Mouse (Mus musculus): ENCODE results near the gene Eif3g.
A peak's percentile ranks its signal among the peaks of the same experiment; 100 is the strongest.

The Eif3g gene

DNA sequence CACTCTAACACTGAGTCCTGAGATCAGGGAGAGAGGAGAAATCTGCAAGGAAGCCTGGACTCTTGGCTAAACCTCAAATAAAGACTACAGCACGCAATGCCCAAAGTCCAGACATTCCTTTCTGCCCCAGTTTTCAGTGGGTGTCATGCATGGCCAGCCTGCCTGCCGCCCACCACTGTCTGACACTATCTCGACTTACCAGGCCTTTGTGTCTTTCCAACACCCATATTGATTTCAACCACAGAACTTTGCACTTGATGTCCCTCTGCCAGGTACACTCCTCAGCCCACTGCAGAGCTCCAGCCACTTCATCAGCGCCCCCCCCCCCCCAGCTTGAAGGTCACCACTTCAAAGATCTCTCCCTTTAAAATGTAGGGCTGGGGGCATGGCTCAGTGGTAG lies 36.2 kb downstream of the Eif3g start:
- no peak for DNase-seq (ENCODE audit: low read depth, low spot score)

DNA sequence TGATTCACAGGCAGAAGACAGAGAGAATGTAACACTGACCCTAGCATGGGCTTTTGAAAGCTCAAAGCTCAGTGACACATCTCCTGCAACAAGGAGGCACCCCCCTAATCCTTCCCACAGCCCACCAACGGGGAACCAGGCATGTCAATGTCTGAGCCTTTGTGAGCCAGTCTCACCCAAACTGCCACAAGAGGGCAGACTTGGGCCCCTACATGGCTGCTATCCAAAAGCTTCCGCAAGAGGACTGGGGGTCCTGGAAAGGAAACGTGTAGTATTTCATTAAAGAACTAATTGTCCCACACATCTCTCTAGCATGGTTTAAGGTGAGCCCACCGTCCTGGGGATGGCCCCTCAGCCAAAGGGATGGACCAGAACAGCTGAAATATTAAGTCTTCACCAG lies 36.6 kb downstream of the Eif3g start:
- peak; percentile 60 for DNase-seq (ENCODE audit: low read depth, low spot score)

DNA sequence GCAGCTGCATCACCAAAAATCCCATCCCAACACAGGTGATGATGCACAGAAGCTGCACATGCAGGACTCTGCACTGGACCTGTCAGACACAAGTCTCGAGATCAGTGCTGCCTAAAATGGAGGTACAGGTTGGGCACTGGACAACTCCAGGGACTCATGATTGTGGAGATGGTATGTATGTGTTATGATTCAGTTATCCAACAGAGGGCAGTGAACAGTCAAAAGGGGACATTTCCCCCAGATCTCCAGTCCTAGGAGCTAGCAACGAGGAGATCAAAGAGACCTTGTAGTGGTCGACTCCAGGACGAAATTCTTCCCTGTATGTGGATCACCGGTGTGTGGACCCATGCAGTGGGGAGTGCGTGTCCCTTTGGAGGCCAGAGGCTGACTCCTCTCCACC lies 38.5 kb downstream of the Eif3g start:
- DNase-seq (ENCODE audit: low read depth, low spot score) = peak; percentile 28

DNA sequence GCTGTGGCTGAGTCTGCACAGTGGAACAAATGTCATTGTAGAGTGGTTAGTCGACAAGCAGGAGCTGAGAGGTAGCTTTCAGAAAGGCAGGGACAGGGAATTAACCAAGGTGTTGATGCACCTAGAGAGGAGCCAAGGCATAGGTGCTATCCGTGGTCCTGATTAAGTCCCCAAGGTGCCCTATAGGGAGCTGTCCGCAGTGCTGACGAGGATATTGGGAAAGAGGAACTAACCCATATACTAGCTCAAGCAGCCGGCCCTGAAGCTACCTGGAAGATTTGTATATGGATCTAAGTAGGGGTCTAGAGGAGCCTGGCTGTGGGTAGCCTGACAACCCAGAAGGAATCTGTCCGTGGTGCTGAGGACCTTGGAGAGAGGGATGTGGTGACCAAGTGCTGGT lies 41.3 kb downstream of the Eif3g start:
- DNase-seq (ENCODE audit: low read depth, low spot score) = peak; percentile 89

DNA sequence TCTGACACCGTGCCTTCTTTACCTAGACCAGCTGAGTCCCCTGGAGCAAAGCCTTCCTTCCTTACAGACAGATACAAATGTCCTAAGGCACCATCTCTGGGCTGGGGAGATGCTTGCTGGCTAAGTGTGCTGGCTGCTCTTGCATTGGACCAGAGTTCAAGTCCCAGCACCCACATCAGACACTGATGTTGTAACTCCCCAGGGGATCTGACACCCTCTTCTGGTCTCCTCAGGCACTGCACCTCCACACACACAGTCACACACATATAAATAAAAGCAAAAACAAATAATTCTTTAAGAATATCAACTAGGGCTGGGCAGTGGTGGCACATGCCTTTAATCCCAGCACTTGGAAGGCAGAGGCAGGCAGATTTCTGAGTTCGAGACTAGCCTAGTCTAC lies 48.2 kb downstream of the Eif3g start:
- DNase-seq (ENCODE audit: low read depth, low spot score) = no peak

Measured in A20 (cell line).